Mouse (Mus musculus): ENCODE data around the gene Megf11. TPM values are rescaled to one million over a fixed set of nuclear protein-coding genes. Genes with fewer than 3 reads are reported as not detected.

Gene Megf11
- total RNA-seq, 2 experiments from 2014 or later = not detected

GRCm38 (mm10) chr9:64594442-64594841 lies 209.0 kb downstream of the Megf11 start:
- ATAC-seq (replicated peaks; ENCODE audit: poor library complexity, severe bottlenecking) = no peak

GRCm38 (mm10) chr9:64598427-64598826 lies 213.0 kb downstream of the Megf11 start:
- no peak for ATAC-seq (replicated peaks; ENCODE audit: poor library complexity, severe bottlenecking)

- no peak for ATAC-seq (replicated peaks; ENCODE audit: poor library complexity, severe bottlenecking)
Measured at GRCm38 (mm10) chr9:64600731-64601130, 215.3 kb downstream of the Megf11 start.

- ATAC-seq (replicated peaks; ENCODE audit: poor library complexity, severe bottlenecking) = no peak
Measured at GRCm38 (mm10) chr9:64602895-64603294, 217.5 kb downstream of the Megf11 start.

GRCm38 (mm10) chr9:64604217-64604711 lies 218.8 kb downstream of the Megf11 start:
- no peak for ATAC-seq (replicated peaks; ENCODE audit: poor library complexity, severe bottlenecking)

GRCm38 (mm10) chr9:64605077-64605714 lies 219.8 kb downstream of the Megf11 start:
- ATAC-seq (replicated peaks; ENCODE audit: poor library complexity, severe bottlenecking) = no peak

GRCm38 (mm10) chr9:64605735-64606349 lies 220.4 kb downstream of the Megf11 start:
- no peak for ATAC-seq (replicated peaks; ENCODE audit: poor library complexity, severe bottlenecking)

- ATAC-seq (replicated peaks; ENCODE audit: poor library complexity, severe bottlenecking) = no peak
Measured at GRCm38 (mm10) chr9:64607049-64607448, 221.6 kb downstream of the Megf11 start.

GRCm38 (mm10) chr9:64609546-64609945 lies 224.1 kb downstream of the Megf11 start:
- ATAC-seq (replicated peaks; ENCODE audit: poor library complexity, severe bottlenecking) = no peak

- ATAC-seq (replicated peaks; ENCODE audit: poor library complexity, severe bottlenecking) = no peak
Measured at GRCm38 (mm10) chr9:64612121-64612983, 226.9 kb downstream of the Megf11 start.

GRCm38 (mm10) chr9:64612984-64613649 lies 227.7 kb downstream of the Megf11 start:
- no peak for ATAC-seq (replicated peaks; ENCODE audit: poor library complexity, severe bottlenecking)

GRCm38 (mm10) chr9:64617413-64617812 lies 232.0 kb downstream of the Megf11 start:
- no peak for ATAC-seq (replicated peaks; ENCODE audit: poor library complexity, severe bottlenecking)

GRCm38 (mm10) chr9:64618433-64618832 lies 233.0 kb downstream of the Megf11 start:
- no peak for ATAC-seq (replicated peaks; ENCODE audit: poor library complexity, severe bottlenecking)

GRCm38 (mm10) chr9:64619440-64619839 lies 234.0 kb downstream of the Megf11 start:
- ATAC-seq (replicated peaks; ENCODE audit: poor library complexity, severe bottlenecking) = no peak

- no peak for ATAC-seq (replicated peaks; ENCODE audit: poor library complexity, severe bottlenecking)
Measured at GRCm38 (mm10) chr9:64620596-64620995, 235.2 kb downstream of the Megf11 start.

GRCm38 (mm10) chr9:64621499-64622296 lies 236.3 kb downstream of the Megf11 start:
- ATAC-seq (replicated peaks; ENCODE audit: poor library complexity, severe bottlenecking) = no peak

GRCm38 (mm10) chr9:64623361-64623760 lies 237.9 kb downstream of the Megf11 start:
- no peak for ATAC-seq (replicated peaks; ENCODE audit: poor library complexity, severe bottlenecking)

- ATAC-seq (replicated peaks; ENCODE audit: poor library complexity, severe bottlenecking) = 0 out of 2 replicates have a peak, but pooled peaks have one; percentile 30
Measured at GRCm38 (mm10) chr9:64624536-64624935, 239.1 kb downstream of the Megf11 start.

GRCm38 (mm10) chr9:64629802-64630201 lies 244.4 kb downstream of the Megf11 start:
- ATAC-seq (replicated peaks; ENCODE audit: poor library complexity, severe bottlenecking) = no peak

- ATAC-seq (replicated peaks; ENCODE audit: poor library complexity, severe bottlenecking) = no peak
Measured at GRCm38 (mm10) chr9:64633169-64633568, 247.7 kb downstream of the Megf11 start.

Data from granulocyte monocyte progenitor cell, adult 5-6 weeks (primary cell).